Mouse (Mus musculus): Measurements from ENCODE around the gene Zbtb41. TPM values are rescaled to one million over a fixed set of nuclear protein-coding genes. Genes with fewer than 3 reads are reported as not detected.
"Not testable (repeated sequence)": the region's sequence is repeated elsewhere in the genome, so short reads cannot be mapped to it uniquely, and the experiment has no call there.

Zbtb41 gene
- total RNA-seq, 2 experiments from 2014 or later, result 17.6 to 21.1 TPM

- H3K4me3 ChIP-seq, result peak overlapping the region; percentile 98
- intact Hi-C loops (cut with DNase I), result loop anchor here (5.0 kb wide), 2 partner anchors 34 to 511 kb away; no protein-coding TSS in a partner anchor
- no peak for TF ChIP-seq CTCF (IDR thresholded peaks at IDR 0.05)
- DNase-seq, result no peak
- peak overlapping the region; percentile 100 for H3K27ac ChIP-seq
Measured at GRCm38 (mm10) chr1:139422941-139423340, 853 bp downstream of the Zbtb41 start.

- H3K27ac ChIP-seq, result no peak overlapping the region
- DNase-seq, result no peak
- peak overlapping the region; percentile 98 for H3K4me3 ChIP-seq
- intact Hi-C loops (cut with DNase I), result loop anchor here (5.0 kb wide), 2 partner anchors 33 to 512 kb away; no protein-coding TSS in a partner anchor
- no peak for TF ChIP-seq CTCF (IDR thresholded peaks at IDR 0.05)
Measured at GRCm38 (mm10) chr1:139423931-139424330, 1.8 kb downstream of the Zbtb41 start.

- no peak for DNase-seq
- Histone ChIP-seq H3K27ac (no peak overlapping the region), H3K4me3 (peak overlapping the region; percentile 21; the same call in 1 of the 2 replicates)
- intact Hi-C loops (cut with DNase I), result no loop called here
- TF ChIP-seq CTCF (IDR thresholded peaks at IDR 0.05), result no peak
Measured at GRCm38 (mm10) chr1:139425006-139425405, 2.9 kb downstream of the Zbtb41 start.

- intact Hi-C loops (cut with DNase I), result no loop called here
- TF ChIP-seq CTCF (IDR thresholded peaks at IDR 0.05), result no peak
- H3K27ac ChIP-seq, result no peak overlapping the region
- H3K4me3 ChIP-seq, result no peak overlapping the region
- DNase-seq, result no peak
Measured at GRCm38 (mm10) chr1:139438373-139438772, 16.3 kb downstream of the Zbtb41 start.

GRCm38 (mm10) chr1:139443103-139443502 is 21.0 kb downstream of the Zbtb41 start:
- intact Hi-C loops (cut with DNase I); H3K27ac ChIP-seq; DNase-seq; H3K4me3 ChIP-seq: not testable (repeated sequence)

- Histone ChIP-seq H3K4me3 (peak within 1 kb of the TSS; percentile 94), H3K27ac (no peak within 1 kb of the TSS)
- peak; percentile 92 for DNase-seq
- intact Hi-C loops (cut with DNase I), result loop anchor here (5.0 kb wide), 1 partner anchor 32 kb away; the partner anchor contains the start of gene Zbtb41
- TF ChIP-seq CTCF (IDR thresholded peaks at IDR 0.05), result no peak
Measured at GRCm38 (mm10) chr1:139454340-139455225, 32.5 kb downstream of the Zbtb41 start, which contains the start of gene Aspm. Aspm (plus strand) TSS chr1:139454772.

GRCm38 (mm10) chr1:139455226-139455869 is 33.3 kb downstream of the Zbtb41 start:
- Histone ChIP-seq H3K4me3 (peak overlapping the region; percentile 94), H3K27ac (no peak overlapping the region)
- intact Hi-C loops (cut with DNase I), result loop anchor here (5.0 kb wide), 1 partner anchor 33 kb away; the partner anchor contains the start of gene Zbtb41
- DNase-seq, result no peak
- TF ChIP-seq CTCF (IDR thresholded peaks at IDR 0.05), result no peak

GRCm38 (mm10) chr1:139460807-139461206 is 38.7 kb downstream of the Zbtb41 start:
- Histone ChIP-seq H3K4me3 (no peak overlapping the region), H3K27ac (no peak overlapping the region)
- no peak for TF ChIP-seq CTCF (IDR thresholded peaks at IDR 0.05)
- intact Hi-C loops (cut with DNase I), result no loop called here
- no peak for DNase-seq

GRCm38 (mm10) chr1:139465936-139466335 is 43.8 kb downstream of the Zbtb41 start:
- intact Hi-C loops (cut with DNase I), result no loop called here
- DNase-seq, result no peak
- H3K27ac ChIP-seq, result no peak overlapping the region
- no peak overlapping the region for H3K4me3 ChIP-seq
- TF ChIP-seq CTCF (IDR thresholded peaks at IDR 0.05), result no peak

GRCm38 (mm10) chr1:139478898-139479297 is 56.8 kb downstream of the Zbtb41 start:
- Histone ChIP-seq H3K27ac (no peak overlapping the region), H3K4me3 (no peak overlapping the region)
- no peak for DNase-seq
- no peak for TF ChIP-seq CTCF (IDR thresholded peaks at IDR 0.05)
- intact Hi-C loops (cut with DNase I), result no loop called here

- intact Hi-C loops (cut with DNase I), result no loop called here
- no peak for DNase-seq
Measured at GRCm38 (mm10) chr1:139480246-139480645, 58.2 kb downstream of the Zbtb41 start.

GRCm38 (mm10) chr1:139481146-139481545 is 59.1 kb downstream of the Zbtb41 start:
- H3K4me3 ChIP-seq, result no peak overlapping the region
- no peak overlapping the region for H3K27ac ChIP-seq
- intact Hi-C loops (cut with DNase I), result no loop called here
- no peak for DNase-seq
- TF ChIP-seq CTCF (IDR thresholded peaks at IDR 0.05), result no peak

More at GRCm38 (mm10) chr1:139480246-139480645, 58.2 kb downstream of the Zbtb41 start:
- no peak overlapping the region for H3K4me3 ChIP-seq
- H3K27ac ChIP-seq, result no peak overlapping the region
- TF ChIP-seq CTCF (IDR thresholded peaks at IDR 0.05), result no peak

- TF ChIP-seq CTCF (IDR thresholded peaks at IDR 0.05), result no peak
- no peak for DNase-seq
- Histone ChIP-seq H3K4me3 (no peak overlapping the region), H3K27ac (no peak overlapping the region)
- intact Hi-C loops (cut with DNase I), result no loop called here
Measured at GRCm38 (mm10) chr1:139494630-139495029, 72.5 kb downstream of the Zbtb41 start.
